Mouse (Mus musculus) erythroblast, embryonic 14.5 days (primary cell): ENCODE results near the gene Mlxipl.

ENCODE experiments used
- GATA1 ChIP-seq: IDR thresholded peaks from 2 replicates; pipeline ENCODE4 v1.6.1; 2012; ENCODE audit warnings: low read length, inconsistent platforms, mixed read lengths
- TAL1 ChIP-seq: IDR thresholded peaks from 3 replicates; pipeline ENCODE4 v1.6.1; 2012; ENCODE audit warnings: low read length, inconsistent platforms, mixed read lengths

GRCm38 (mm10) chr5:135109976-135110375 lies 20.3 kb downstream of the Mlxipl start:
- TF ChIP-seq TAL1: no peak
- no peak for TF ChIP-seq GATA1
